Comparison of ENCODE assay signal across 1 mouse cellular context in genomic region chr19:44259484-44259883, GRCm38 (mm10).
TF ChIP-seq lines count a peak whose summit lies in the region.

No protein-coding gene starts in this region.

TF ChIP-seq in CH12.LX, 34 proteins besides CTCF, POLR2A, EP300 and RAD21 (continued from another document):
- 0 out of 2 replicates have a peak, but pooled peaks have one; percentile 25 for TF ChIP-seq MXI1 (IDR thresholded peaks at IDR 0.05; ENCODE audit: low read depth, low read length)
- 0 out of 2 replicates have a peak, but pooled peaks have one; percentile 23 for TF ChIP-seq MAX (IDR thresholded peaks at IDR 0.05; ENCODE audit: low read length)
